ENCODE assay signal across 16 mouse cellular contexts in the genomic region with DNA sequence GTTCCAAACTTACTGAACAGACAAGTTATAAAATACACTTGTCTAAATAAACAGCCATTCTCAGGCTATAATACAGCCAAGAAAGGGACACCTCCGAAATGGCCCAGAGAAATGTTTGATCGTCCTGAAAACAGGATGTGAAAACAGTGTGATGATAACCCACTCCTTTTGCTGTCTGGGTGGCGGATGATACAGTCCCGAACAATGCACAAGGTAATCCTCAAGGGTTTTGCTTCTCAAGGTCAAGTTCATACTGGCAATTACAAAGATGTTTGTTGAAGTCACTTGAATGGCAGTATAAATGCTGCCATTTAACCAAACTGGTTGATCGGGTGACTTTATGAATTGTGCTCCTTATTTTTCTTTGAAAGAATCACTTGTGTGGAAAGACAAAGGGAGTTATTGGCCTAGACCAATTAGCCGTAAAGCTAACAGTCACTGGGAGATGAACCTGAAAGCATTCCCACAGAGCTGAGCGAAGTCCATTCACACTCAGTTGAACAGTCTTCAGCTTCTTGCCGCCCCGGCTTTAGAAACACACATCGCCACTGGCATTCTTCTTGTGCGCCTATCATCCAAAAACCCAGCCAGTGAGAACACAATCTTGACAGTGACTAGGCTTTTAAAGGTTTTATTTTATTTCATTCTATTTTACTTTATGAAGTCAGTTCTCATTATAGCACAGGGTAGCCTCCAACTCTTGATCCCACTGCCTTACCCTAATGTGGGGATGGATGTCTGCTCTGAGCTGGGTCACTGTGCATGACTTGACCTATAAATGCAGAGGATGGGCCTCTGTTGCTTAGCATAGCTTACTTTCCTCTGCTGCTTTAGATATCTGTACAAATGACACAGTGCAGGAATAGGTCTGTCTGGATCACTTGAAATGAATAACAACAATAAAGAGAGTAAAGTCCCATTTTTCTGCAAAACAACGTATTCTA.
DNase-seq lines count a peak whose midpoint lies in the region; ATAC-seq and TF ChIP-seq lines count a peak whose summit lies in the region.
"Had no signal": no experiment of that assay in that cellular context is flagged by ENCODE, and none has a peak within 500 bp of the region (broad histone marks: within the 10 kb centered on the region; RNA-seq: fewer than 3 reads in every experiment).

No protein-coding gene starts in this region.

- no peak overlapping the region for H3K4me3 ChIP-seq in forebrain, embryonic 14.5 days (ENCODE audit: low read depth, low read length)
- no peak overlapping the region for H3K4me3 ChIP-seq in forebrain, embryonic 13.5 days
- no peak overlapping the region for H3K4me3 ChIP-seq in midbrain, postnatal 0 days (ENCODE audit: low read depth, low read length)
- H3K4me3 ChIP-seq in midbrain, embryonic 16.5 days (ENCODE audit: low read depth, low read length) = no peak overlapping the region
- no peak overlapping the region for H3K4me3 ChIP-seq in hindbrain, embryonic 15.5 days
- H3K4me3 ChIP-seq: embryonic facial prominence, embryonic 15.5 days; heart, embryonic 15.5 days; midbrain, embryonic 15.5 days had no signal

- H3K27ac ChIP-seq in forebrain, embryonic 14.5 days (ENCODE audit: low read depth, low read length) = no peak overlapping the region
- H3K27ac ChIP-seq in forebrain, embryonic 13.5 days = no peak overlapping the region
- no peak overlapping the region for H3K27ac ChIP-seq in midbrain, postnatal 0 days (ENCODE audit: low read depth, low read length)
- H3K27ac ChIP-seq in midbrain, embryonic 16.5 days (ENCODE audit: low read length) = no peak overlapping the region
- H3K27ac ChIP-seq in hindbrain, embryonic 15.5 days (replicated peaks) = no peak overlapping the region
- H3K27ac ChIP-seq: embryonic facial prominence, embryonic 15.5 days; heart, embryonic 15.5 days; midbrain, embryonic 15.5 days had no signal

- no peaks in the 10 kb centered on the region for H3K36me3 ChIP-seq in forebrain, embryonic 14.5 days (ENCODE audit: control insufficient read depth, insufficient read depth, low read length)
- no peaks in the 10 kb centered on the region for H3K36me3 ChIP-seq in forebrain, embryonic 13.5 days (ENCODE audit: poor library complexity, severe bottlenecking)
- no peaks in the 10 kb centered on the region for H3K36me3 ChIP-seq in midbrain, postnatal 0 days (ENCODE audit: insufficient read depth, low read length)
- H3K36me3 ChIP-seq in midbrain, embryonic 16.5 days (ENCODE audit: control insufficient read depth, insufficient read depth, low read length) = no peaks in the 10 kb centered on the region
- no peaks in the 10 kb centered on the region for H3K36me3 ChIP-seq in hindbrain, embryonic 15.5 days
- H3K36me3 ChIP-seq: embryonic facial prominence, embryonic 15.5 days; heart, embryonic 15.5 days; midbrain, embryonic 15.5 days had no signal

- peak; percentile 14 for DNase-seq in forebrain, embryonic 14.5 days (ENCODE audit: low spot score)
- DNase-seq in midbrain, postnatal 0 days (ENCODE audit: low spot score) = peak; percentile 15
- no peak for DNase-seq in thymus, postnatal 10 days (ENCODE audit: low spot score in 2 of 2)
- DNase-seq in cerebellum, adult 18-20 months = no peak
- DNase-seq: cerebellum, postnatal 25 days; heart, adult 18-20 months; right cerebral cortex, adult 18-20 months; spleen, adult 18-20 months; thymus, postnatal 14 days had no signal

- ATAC-seq in forebrain, embryonic 14.5 days = peak; percentile 54
- ATAC-seq in forebrain, embryonic 13.5 days = no peak
- no peak for ATAC-seq in midbrain, postnatal 0 days (ENCODE audit: low FRiP score)
- ATAC-seq in midbrain, embryonic 16.5 days = no peak
- ATAC-seq in hindbrain, embryonic 15.5 days (ENCODE audit: low FRiP score, low read depth) = peak; percentile 56; the same call in 1 of the 2 replicates
- ATAC-seq: midbrain, embryonic 15.5 days; Patski had no signal

- H3K4me1 ChIP-seq in forebrain, embryonic 14.5 days (ENCODE audit: control insufficient read depth, insufficient read depth, low read length) = peaks cover 5% of the 10 kb centered on the region; the same call in 1 of the 2 replicates
- H3K4me1 ChIP-seq in forebrain, embryonic 13.5 days = peaks cover 6% of the 10 kb centered on the region; the same call in 1 of the 2 replicates
- H3K4me1 ChIP-seq in midbrain, postnatal 0 days (ENCODE audit: insufficient read depth, low read length) = no peaks in the 10 kb centered on the region
- H3K4me1 ChIP-seq in midbrain, embryonic 16.5 days (ENCODE audit: control insufficient read depth, insufficient read depth, low read length) = no peaks in the 10 kb centered on the region; the same call in 1 of the 2 replicates
- no peaks in the 10 kb centered on the region for H3K4me1 ChIP-seq in hindbrain, embryonic 15.5 days (replicated peaks)
- H3K4me1 ChIP-seq: embryonic facial prominence, embryonic 15.5 days; heart, embryonic 15.5 days had no signal

- WGBS in forebrain, embryonic 14.5 days = 22% methylated on average over 12 of the region's 12 CpGs
- 17% methylated on average over 12 of the region's 12 CpGs for WGBS in forebrain, embryonic 13.5 days
- WGBS in midbrain, postnatal 0 days = 66% methylated on average over 12 of the region's 12 CpGs
- 45% methylated on average over 12 of the region's 12 CpGs for WGBS in midbrain, embryonic 16.5 days
- WGBS in hindbrain, embryonic 15.5 days = 35% methylated on average over 12 of the region's 12 CpGs

- no peak for TF ChIP-seq CTCF in midbrain, postnatal 0 days (IDR thresholded peaks at IDR 0.05)

- no peak overlapping the region for H3K9ac ChIP-seq in forebrain, embryonic 14.5 days (ENCODE audit: low read length)
- no peak overlapping the region for H3K9ac ChIP-seq in forebrain, embryonic 13.5 days
- no peak overlapping the region for H3K9ac ChIP-seq in midbrain, postnatal 0 days (replicated peaks; ENCODE audit: low read length, poor library complexity, severe bottlenecking)
- H3K9ac ChIP-seq in midbrain, embryonic 16.5 days (ENCODE audit: low read depth, low read length) = no peak overlapping the region
- H3K9ac ChIP-seq in hindbrain, embryonic 15.5 days = no peak overlapping the region
- H3K9ac ChIP-seq: embryonic facial prominence, embryonic 15.5 days; heart, embryonic 15.5 days; midbrain, embryonic 15.5 days had no signal

- H3K4me2 ChIP-seq in forebrain, embryonic 14.5 days (ENCODE audit: low read length) = no peak overlapping the region
- H3K4me2 ChIP-seq in forebrain, embryonic 13.5 days = no peak overlapping the region
- no peak overlapping the region for H3K4me2 ChIP-seq in midbrain, postnatal 0 days (ENCODE audit: low read depth, low read length, poor library complexity, severe bottlenecking)
- no peak overlapping the region for H3K4me2 ChIP-seq in midbrain, embryonic 16.5 days (ENCODE audit: low read length)
- H3K4me2 ChIP-seq in hindbrain, embryonic 15.5 days = no peak overlapping the region
- H3K4me2 ChIP-seq: embryonic facial prominence, embryonic 15.5 days; heart, embryonic 15.5 days; midbrain, embryonic 15.5 days had no signal

- H3K27me3 ChIP-seq in forebrain, embryonic 14.5 days (replicated peaks; ENCODE audit: control insufficient read depth, insufficient read depth, low read length) = no peaks in the 10 kb centered on the region
- H3K27me3 ChIP-seq in forebrain, embryonic 13.5 days = no peaks in the 10 kb centered on the region
- no peaks in the 10 kb centered on the region for H3K27me3 ChIP-seq in midbrain, postnatal 0 days (ENCODE audit: insufficient read depth, low read length)
- no peaks in the 10 kb centered on the region for H3K27me3 ChIP-seq in midbrain, embryonic 16.5 days (ENCODE audit: control insufficient read depth, insufficient read depth, low read depth, low read length)
- no peaks in the 10 kb centered on the region for H3K27me3 ChIP-seq in hindbrain, embryonic 15.5 days
- H3K27me3 ChIP-seq: embryonic facial prominence, embryonic 15.5 days; heart, embryonic 15.5 days; midbrain, embryonic 15.5 days; Patski had no signal

- H3K9me3 ChIP-seq in forebrain, embryonic 14.5 days (replicated peaks; ENCODE audit: control insufficient read depth, low read length) = no peaks in the 10 kb centered on the region
- no peaks in the 10 kb centered on the region for H3K9me3 ChIP-seq in forebrain, embryonic 13.5 days (replicated peaks)
- H3K9me3 ChIP-seq in midbrain, postnatal 0 days (ENCODE audit: low read length) = no peaks in the 10 kb centered on the region
- no peaks in the 10 kb centered on the region for H3K9me3 ChIP-seq in midbrain, embryonic 16.5 days (replicated peaks; ENCODE audit: control insufficient read depth, low read length, poor library complexity, severe bottlenecking)
- H3K9me3 ChIP-seq in hindbrain, embryonic 15.5 days = no peaks in the 10 kb centered on the region
- H3K9me3 ChIP-seq: embryonic facial prominence, embryonic 15.5 days; heart, embryonic 15.5 days; midbrain, embryonic 15.5 days had no signal

Comparison
In these comparisons a context has a peak if more than half of its experiments do, and no peak if none do; other contexts are left out.
1. ATAC-seq: peak in forebrain, embryonic 14.5 days (single experiment) and hindbrain, embryonic 15.5 days (single experiment); none in forebrain, embryonic 13.5 days (single experiment), midbrain, postnatal 0 days (single experiment) and midbrain, embryonic 16.5 days (single experiment).
2. DNase-seq: peak in forebrain, embryonic 14.5 days (single experiment) and midbrain, postnatal 0 days (single experiment); none in thymus, postnatal 10 days (0 of 2) and cerebellum, adult 18-20 months (0 of 2).